Mouse (Mus musculus) embryonic facial prominence, embryonic 12.5 days (tissue): Measurements from ENCODE around the gene Pkib. TPM values are rescaled to one million over a fixed set of nuclear protein-coding genes. Genes with fewer than 3 reads are reported as not detected.

Source experiments
- ATAC-seq: fragments of 200-750 bp; cut with Nextera tagmentation; 2 replicates; pipeline ENCODE4 v1.8.0; 2017; ENCODE audit not compliant: insufficient number of reproducible peaks, insufficient read depth, low FRiP score, low TSS enrichment
- H3K27ac ChIP-seq: fragments of 300-500 bp; sonication (generic); 2 replicates; pipeline ENCODE4 v1.5.1; 2016; ENCODE audit warnings: mild to moderate bottlenecking
- H3K27me3 ChIP-seq: fragments of 300-500 bp; sonication (generic); 2 replicates; pipeline ENCODE4 v1.6.1; 2016; ENCODE audit warnings: mild to moderate bottlenecking, moderate library complexity
- H3K36me3 ChIP-seq: fragments of 300-500 bp; sonication (generic); 2 replicates; pipeline ENCODE4 v1.6.1; 2016; ENCODE audit warnings: mild to moderate bottlenecking
- H3K4me1 ChIP-seq: fragments of 300-500 bp; sonication (generic); 2 replicates; pipeline ENCODE4 v1.6.1; 2016
- H3K4me2 ChIP-seq: fragments of 300-500 bp; sonication (generic); replicated peaks from 2 replicates; pipeline ENCODE4 v1.6.1; 2016; ENCODE audit warnings: mild to moderate bottlenecking, moderate library complexity
- H3K4me3 ChIP-seq: fragments of 300-500 bp; sonication (generic); 2 replicates; pipeline ENCODE4 v1.5.1; 2016; ENCODE audit warnings: mild to moderate bottlenecking
- H3K9ac ChIP-seq: fragments of 300-500 bp; sonication (generic); 2 replicates; pipeline ENCODE4 v1.6.1; 2016; ENCODE audit warnings: mild to moderate bottlenecking, moderate library complexity
- H3K9me3 ChIP-seq: fragments of 300-500 bp; sonication (generic); 2 replicates; pipeline ENCODE4 v1.6.1; 2016; ENCODE audit warnings: mild to moderate bottlenecking, moderate library complexity
- WGBS: fragments of 180-500 bp; shearing (Covaris S2); methylation state at CpG from one replicate; pipeline ENCODE4 v1.1.7; 2016; 5-methylcytosine and 5-hydroxymethylcytosine counted together
- polyA plus RNA-seq: library from polyadenylated mRNA; unstranded; fragments of >200 nt; fragmentation: Nextera tagmentation; extraction: Ambion mirVana; gene quantifications from 2 replicates; pipeline ENCODE4 v1.2.1, GENCODE M21; 2016

The Pkib gene
- polyA plus RNA-seq, 1 experiment from 2014 or later: 0.84 TPM

DNA sequence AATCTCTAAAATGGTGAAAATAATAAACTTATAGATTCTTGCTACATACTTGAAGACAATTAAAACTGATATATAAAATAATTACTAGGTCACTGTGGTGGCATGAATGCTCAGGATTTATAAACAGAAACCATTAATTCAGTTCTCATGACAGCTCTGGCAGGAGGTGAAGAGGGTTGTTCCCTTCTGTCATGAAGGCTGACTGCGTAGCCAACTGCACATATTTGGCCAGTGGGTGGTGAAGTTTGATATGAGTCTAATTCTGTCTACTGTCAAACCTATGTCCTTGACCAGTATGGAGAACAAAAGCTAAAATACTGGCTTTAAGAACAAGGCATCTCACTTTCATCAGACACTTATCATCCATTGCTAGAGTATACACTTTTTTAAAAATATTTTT lies 21.5 kb downstream of the Pkib start:
- Histone ChIP-seq H3K9ac (no peak overlapping the region), H3K4me3 (no peak overlapping the region), H3K4me2 (no peak overlapping the region), H3K27me3 (no peaks in the 10 kb centered on the region), H3K36me3 (no peaks in the 10 kb centered on the region), H3K9me3 (no peaks in the 10 kb centered on the region), H3K27ac (no peak overlapping the region), H3K4me1 (no peaks in the 10 kb centered on the region)
- ATAC-seq: no peak
- WGBS: 96% methylated on average over 1 of the region's 1 CpGs

DNA sequence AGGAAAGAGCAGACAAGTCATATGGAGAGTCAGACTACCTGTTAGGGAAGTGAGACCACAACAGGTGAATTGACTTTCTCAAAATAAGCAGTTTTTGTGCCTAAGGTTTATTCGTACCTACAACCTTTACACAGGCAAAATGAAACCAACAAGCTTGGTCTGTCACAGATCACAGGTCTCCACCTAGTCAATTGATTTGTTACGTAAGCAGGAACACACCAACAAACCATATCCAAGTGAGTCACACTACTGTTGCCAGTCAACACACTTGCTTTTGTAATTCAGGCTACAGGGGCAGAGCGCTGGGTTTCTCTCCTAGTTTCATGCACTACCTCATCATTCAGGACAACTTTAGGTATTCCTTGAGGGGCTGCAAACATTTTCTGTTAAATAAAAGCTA lies 28.7 kb downstream of the Pkib start:
- Histone ChIP-seq H3K27me3 (no peaks in the 10 kb centered on the region), H3K4me3 (no peak overlapping the region), H3K4me1 (no peaks in the 10 kb centered on the region), H3K27ac (no peak overlapping the region), H3K9me3 (no peaks in the 10 kb centered on the region), H3K36me3 (no peaks in the 10 kb centered on the region), H3K4me2 (no peak overlapping the region), H3K9ac (no peak overlapping the region)
- ATAC-seq: no peak
- WGBS: 90% methylated on average over 3 of the region's 3 CpGs

DNA sequence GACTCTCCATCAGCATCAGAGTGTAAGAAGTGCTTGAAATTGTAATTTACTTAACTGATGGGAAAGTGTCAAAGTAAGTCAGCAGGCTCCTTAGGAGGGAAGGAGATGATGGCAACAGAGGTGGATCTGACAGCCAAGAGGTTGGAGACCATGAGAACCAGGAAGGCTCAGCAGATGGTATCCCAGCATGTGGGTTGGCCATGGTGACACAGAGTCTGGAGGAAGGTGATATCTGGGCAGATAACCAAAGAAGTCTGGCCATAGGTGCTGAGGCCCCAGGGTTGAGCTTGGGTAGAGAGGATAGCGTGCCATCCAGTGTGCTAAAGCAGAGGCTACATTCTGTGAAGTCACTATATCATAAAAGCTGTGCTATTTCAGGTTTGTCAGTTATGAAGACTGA lies 32.0 kb downstream of the Pkib start:
- H3K36me3 ChIP-seq: no peaks in the 10 kb centered on the region
- H3K4me2 ChIP-seq: no peak overlapping the region
- no peaks in the 10 kb centered on the region for H3K27me3 ChIP-seq
- H3K9ac ChIP-seq: no peak overlapping the region
- no peak for ATAC-seq
- H3K4me3 ChIP-seq: no peak overlapping the region
- H3K27ac ChIP-seq: no peak overlapping the region
- H3K4me1 ChIP-seq: no peaks in the 10 kb centered on the region
- H3K9me3 ChIP-seq: no peaks in the 10 kb centered on the region
- WGBS: 89% methylated on average over 1 of the region's 1 CpGs

DNA sequence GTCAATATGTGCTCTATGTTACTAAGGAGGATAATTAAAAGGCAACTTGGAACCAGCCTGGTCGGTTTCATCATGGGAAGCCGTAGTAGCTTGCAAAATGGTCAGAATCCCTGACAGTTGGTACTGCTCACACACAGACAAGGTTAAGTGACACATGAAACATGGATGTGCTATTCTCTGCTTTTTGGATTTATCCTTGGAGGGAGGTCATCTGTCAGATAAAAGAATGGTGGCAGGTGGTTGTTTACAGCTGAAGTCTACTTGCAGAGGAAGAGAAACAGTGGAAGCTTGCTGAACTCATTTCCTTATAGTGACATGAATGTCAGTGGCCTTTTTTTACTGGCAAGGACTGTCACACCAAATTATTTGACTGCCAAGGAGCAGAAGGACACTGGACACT lies 32.5 kb downstream of the Pkib start:
- no peak overlapping the region for H3K4me3 ChIP-seq

DNA sequence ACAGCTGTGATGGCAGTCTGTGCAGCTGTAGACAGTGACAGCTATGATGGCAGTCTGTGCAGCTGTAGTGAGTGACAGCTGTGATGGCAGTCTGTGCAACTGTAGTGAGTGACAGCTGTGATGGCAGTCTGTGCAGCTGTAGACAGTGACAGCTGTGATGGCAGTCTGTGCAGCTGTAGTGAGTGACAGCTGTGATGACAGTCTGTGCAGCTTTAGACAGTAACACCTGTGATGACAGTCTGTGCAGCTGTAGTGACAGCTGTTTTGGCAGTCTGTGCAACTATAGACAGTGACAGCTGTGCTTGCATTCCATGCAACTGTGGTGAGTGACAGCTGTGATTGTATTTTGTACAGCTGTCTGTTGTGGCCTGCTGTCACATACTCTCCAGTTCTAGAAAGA lies 44.0 kb downstream of the Pkib start:
- no peaks in the 10 kb centered on the region for H3K4me1 ChIP-seq
- no peak overlapping the region for H3K4me2 ChIP-seq
- H3K36me3 ChIP-seq: no peaks in the 10 kb centered on the region
- H3K27me3 ChIP-seq: no peaks in the 10 kb centered on the region
- no peak overlapping the region for H3K27ac ChIP-seq
- no peak for ATAC-seq
- H3K9me3 ChIP-seq: no peaks in the 10 kb centered on the region
- no peak overlapping the region for H3K4me3 ChIP-seq
- no peak overlapping the region for H3K9ac ChIP-seq

More for the DNA sequence above, 32.5 kb downstream of the Pkib start:
- 97% methylated on average over 2 of the region's 2 CpGs for WGBS
- no peak overlapping the region for H3K9ac ChIP-seq
- no peaks in the 10 kb centered on the region for H3K27me3 ChIP-seq
- no peak overlapping the region for H3K4me2 ChIP-seq
- H3K4me1 ChIP-seq: no peaks in the 10 kb centered on the region
- H3K9me3 ChIP-seq: no peaks in the 10 kb centered on the region
- no peak for ATAC-seq
- no peak overlapping the region for H3K27ac ChIP-seq
- H3K36me3 ChIP-seq: no peaks in the 10 kb centered on the region

DNA sequence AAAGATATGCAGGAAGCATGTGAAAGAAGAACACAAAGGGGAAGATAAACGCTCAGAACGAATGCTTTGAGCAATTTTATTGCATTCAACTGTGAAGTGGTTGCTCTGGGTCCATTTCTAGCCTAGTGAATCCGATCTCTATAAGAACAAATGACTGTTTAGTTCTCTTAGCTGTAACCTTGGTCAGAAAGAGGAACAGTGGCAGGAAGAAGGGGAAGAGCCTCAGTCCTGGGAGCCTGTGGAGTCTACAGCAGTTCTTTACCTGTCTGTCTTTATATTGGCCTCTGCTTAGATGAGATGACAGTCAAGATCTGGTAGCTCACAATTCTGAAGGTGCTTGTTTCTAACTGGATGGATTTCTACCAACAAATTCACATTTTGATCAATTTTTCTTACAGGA lies 56.2 kb downstream of the Pkib start:
- ATAC-seq: no peak
- Histone ChIP-seq H3K4me3 (no peak overlapping the region), H3K9me3 (no peaks in the 10 kb centered on the region), H3K4me2 (no peak overlapping the region), H3K4me1 (no peaks in the 10 kb centered on the region), H3K27me3 (no peaks in the 10 kb centered on the region), H3K36me3 (no peaks in the 10 kb centered on the region), H3K9ac (no peak overlapping the region), H3K27ac (no peak overlapping the region)
- 77% methylated on average over 3 of the region's 3 CpGs for WGBS

DNA sequence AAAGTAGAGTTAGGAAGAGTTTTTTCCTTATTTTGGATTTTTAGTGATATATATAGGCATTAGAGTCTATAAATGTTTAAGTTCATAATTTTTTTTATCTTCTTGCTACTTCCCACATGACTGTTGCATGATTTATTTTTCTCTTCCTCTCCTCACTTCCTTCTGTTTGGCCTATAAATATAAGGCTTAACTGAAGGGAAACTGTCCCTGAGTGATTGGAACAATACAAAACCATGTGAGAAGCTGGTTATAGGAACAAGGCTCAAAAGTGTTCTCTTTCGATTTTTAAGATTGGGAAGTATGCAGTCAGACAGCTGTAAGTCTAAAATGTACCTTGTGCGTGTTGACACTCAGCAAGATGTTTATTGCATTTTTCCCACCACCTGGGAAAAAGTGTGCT lies 58.4 kb downstream of the Pkib start:
- H3K4me1 ChIP-seq: no peaks in the 10 kb centered on the region

DNA sequence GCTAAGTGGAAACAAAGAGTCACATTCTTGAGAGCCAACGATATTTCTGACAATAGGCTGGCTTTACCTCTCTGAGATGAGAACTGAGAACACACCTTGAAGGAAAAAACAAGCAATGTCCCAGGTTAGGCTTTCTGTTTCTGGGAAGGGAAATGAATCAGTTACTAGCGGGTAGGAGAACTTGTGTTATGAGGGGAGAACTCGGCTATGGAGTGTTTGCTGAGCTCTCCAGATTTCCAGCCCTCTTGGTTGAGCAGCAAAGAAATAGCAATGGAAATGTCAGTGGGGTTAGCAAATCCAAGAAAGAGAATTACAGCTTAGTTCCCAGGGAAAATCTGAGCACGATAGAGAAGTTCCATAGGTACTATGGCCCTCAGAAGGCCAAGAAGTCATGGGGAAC lies 70.5 kb downstream of the Pkib start:
- Histone ChIP-seq H3K27me3 (no peaks in the 10 kb centered on the region), H3K4me2 (no peak overlapping the region), H3K9me3 (no peaks in the 10 kb centered on the region), H3K4me1 (no peaks in the 10 kb centered on the region), H3K27ac (no peak overlapping the region), H3K36me3 (no peaks in the 10 kb centered on the region), H3K9ac (no peak overlapping the region), H3K4me3 (no peak overlapping the region)
- no peak for ATAC-seq
- WGBS: 84% methylated on average over 4 of the region's 4 CpGs

More for the DNA sequence above, 58.4 kb downstream of the Pkib start:
- ATAC-seq: no peak
- H3K36me3 ChIP-seq: no peaks in the 10 kb centered on the region
- no peak overlapping the region for H3K27ac ChIP-seq
- WGBS: 83% methylated on average over 2 of the region's 2 CpGs
- H3K9ac ChIP-seq: no peak overlapping the region
- H3K27me3 ChIP-seq: no peaks in the 10 kb centered on the region
- no peak overlapping the region for H3K4me2 ChIP-seq
- no peaks in the 10 kb centered on the region for H3K9me3 ChIP-seq
- H3K4me3 ChIP-seq: no peak overlapping the region

DNA sequence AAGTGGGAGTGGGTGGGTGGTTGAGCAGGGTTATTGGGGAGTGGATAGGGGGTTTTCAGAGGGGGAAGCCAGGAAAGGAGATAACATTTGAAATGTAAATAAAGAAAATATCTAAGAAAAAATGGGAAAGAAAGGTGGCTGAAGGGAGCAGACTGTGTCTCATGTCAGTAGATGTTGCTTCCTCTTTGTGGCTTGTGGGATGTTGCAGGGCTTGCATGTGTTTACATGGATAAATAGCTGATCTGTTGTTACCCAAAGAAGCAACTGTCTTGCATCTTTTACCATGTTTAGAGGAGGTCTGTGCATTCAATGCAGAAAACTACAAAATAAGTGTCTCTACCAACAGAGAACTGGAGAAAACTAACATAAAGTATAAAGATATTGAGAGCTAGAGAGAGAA lies 89.3 kb downstream of the Pkib start:
- Histone ChIP-seq H3K4me3 (no peak overlapping the region), H3K27ac (no peak overlapping the region), H3K27me3 (no peaks in the 10 kb centered on the region), H3K9ac (no peak overlapping the region), H3K9me3 (no peaks in the 10 kb centered on the region), H3K36me3 (no peaks in the 10 kb centered on the region), H3K4me1 (no peaks in the 10 kb centered on the region), H3K4me2 (no peak overlapping the region)
- no peak for ATAC-seq

DNA sequence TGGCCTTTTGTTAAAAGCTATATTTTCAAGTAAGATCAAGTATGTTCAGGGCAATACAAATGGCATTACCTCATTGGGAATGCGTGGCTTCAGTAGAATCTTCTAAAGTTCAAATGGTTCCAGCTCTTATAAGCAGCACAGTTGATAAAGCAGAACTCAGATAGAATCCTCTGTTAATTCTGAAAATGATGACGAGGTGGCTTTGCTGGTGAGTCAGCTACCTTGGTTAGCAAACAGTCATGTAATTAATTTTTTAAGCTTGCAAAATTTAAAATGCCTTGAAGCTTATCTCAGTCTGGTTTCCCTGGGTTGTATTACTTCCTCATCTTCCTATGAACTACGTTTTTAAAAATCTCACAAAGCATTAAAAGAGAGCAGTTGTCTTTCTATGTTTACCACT lies 90.6 kb downstream of the Pkib start:
- H3K4me2 ChIP-seq: no peak overlapping the region
- no peak overlapping the region for H3K4me3 ChIP-seq
- H3K9me3 ChIP-seq: no peaks in the 10 kb centered on the region
- WGBS: 75% methylated on average over 3 of the region's 3 CpGs
- H3K27me3 ChIP-seq: no peaks in the 10 kb centered on the region
- no peak overlapping the region for H3K27ac ChIP-seq
- no peaks in the 10 kb centered on the region for H3K4me1 ChIP-seq
- H3K36me3 ChIP-seq: no peaks in the 10 kb centered on the region
- ATAC-seq: no peak
- no peak overlapping the region for H3K9ac ChIP-seq

DNA sequence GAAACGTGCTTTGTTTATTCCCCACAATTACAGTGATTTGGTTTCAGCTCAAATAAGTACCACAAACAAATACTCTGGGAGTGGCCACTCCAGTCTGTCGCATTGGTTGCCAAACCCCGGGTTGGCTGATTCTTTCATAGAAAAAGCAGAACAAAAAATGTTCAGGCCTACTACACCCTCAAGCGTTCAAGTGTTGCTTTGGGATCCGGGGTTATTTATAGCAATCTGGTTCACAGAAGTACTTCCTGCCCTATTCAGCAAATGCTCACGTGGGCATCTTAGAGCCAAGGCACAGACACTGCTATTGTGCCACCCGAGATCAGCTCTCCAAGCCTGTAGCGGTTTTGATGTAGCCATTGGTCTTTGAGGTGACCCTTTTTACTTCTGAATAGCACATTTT lies 95.9 kb downstream of the Pkib start:
- no peaks in the 10 kb centered on the region for H3K36me3 ChIP-seq
- no peaks in the 10 kb centered on the region for H3K4me1 ChIP-seq
- no peak overlapping the region for H3K27ac ChIP-seq
- no peak overlapping the region for H3K9ac ChIP-seq
- H3K4me2 ChIP-seq: no peak overlapping the region
- WGBS: 77% methylated on average over 8 of the region's 8 CpGs
- H3K9me3 ChIP-seq: no peaks in the 10 kb centered on the region
- ATAC-seq: no peak
- H3K4me3 ChIP-seq: no peak overlapping the region
- no peaks in the 10 kb centered on the region for H3K27me3 ChIP-seq

DNA sequence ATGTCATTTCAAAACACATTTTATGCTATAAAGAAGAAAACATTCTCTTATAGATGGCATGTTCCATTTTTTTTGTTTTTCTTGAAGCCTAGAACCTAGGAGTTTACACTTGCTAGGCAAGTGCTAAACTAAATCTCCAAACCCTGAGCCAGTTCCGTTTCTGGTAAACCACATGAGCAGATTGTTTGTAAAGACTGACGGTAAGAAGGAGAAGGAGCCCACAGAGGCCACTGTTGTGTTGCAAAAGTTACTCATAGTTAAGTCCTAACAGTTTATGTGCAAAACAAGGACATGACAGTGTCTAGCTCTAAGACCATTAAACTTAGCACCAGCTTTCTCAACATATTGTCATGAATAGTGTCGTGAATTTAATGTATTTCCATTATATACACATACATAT lies 99.9 kb downstream of the Pkib start:
- Histone ChIP-seq H3K4me3 (no peak overlapping the region), H3K36me3 (no peaks in the 10 kb centered on the region), H3K4me2 (no peak overlapping the region), H3K9ac (no peak overlapping the region), H3K4me1 (no peaks in the 10 kb centered on the region), H3K27me3 (no peaks in the 10 kb centered on the region), H3K27ac (no peak overlapping the region), H3K9me3 (no peaks in the 10 kb centered on the region)
- 79% methylated on average over 3 of the region's 3 CpGs for WGBS
- ATAC-seq: no peak

DNA sequence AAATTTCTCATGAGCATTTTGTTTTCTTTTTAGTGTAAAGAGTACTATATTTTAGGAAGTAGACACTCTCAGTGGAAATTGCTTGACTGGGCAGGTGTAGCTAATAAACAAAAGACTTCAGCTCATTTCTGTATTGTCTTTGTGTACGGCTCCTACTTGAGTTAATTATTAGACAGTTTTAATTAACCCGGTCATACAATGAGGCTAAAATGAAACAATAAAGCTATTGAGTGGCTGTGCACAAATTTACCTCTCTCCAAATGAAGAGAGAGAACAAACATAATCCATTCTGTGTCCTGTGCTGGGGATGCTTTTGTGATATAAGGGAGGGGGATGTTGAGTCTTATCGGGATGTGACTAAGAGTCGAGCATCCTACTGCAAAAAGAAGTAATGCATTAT lies 109.0 kb downstream of the Pkib start:
- Histone ChIP-seq H3K27me3 (no peaks in the 10 kb centered on the region), H3K27ac (no peak overlapping the region), H3K4me2 (no peak overlapping the region), H3K9me3 (no peaks in the 10 kb centered on the region), H3K36me3 (no peaks in the 10 kb centered on the region), H3K9ac (no peak overlapping the region), H3K4me1 (no peaks in the 10 kb centered on the region), H3K4me3 (no peak overlapping the region)
- WGBS: 76% methylated on average over 4 of the region's 4 CpGs
- ATAC-seq: no peak
